Mouse (Mus musculus): ENCODE data around the gene Opn1mw. TPM values are rescaled to one million over a fixed set of nuclear protein-coding genes. Genes with fewer than 3 reads are reported as not detected.

The Opn1mw gene
- polyA plus RNA-seq, 1 experiment, result not detected

- TF ChIP-seq POLR2A (IDR thresholded peaks at IDR 0.05; ENCODE audit: borderline replicate concordance, extremely low read depth, insufficient read depth, insufficient read length, poor library complexity, severe bottlenecking) (no peak), CTCF (IDR thresholded peaks at IDR 0.05; ENCODE audit: borderline replicate concordance, extremely low read depth, insufficient read depth, insufficient read length) (no peak)
- no peak for DNase-seq (ENCODE audit: low read depth)
Measured at GRCm38 (mm10) chrX:74167738-74168137, 40.5 kb downstream of the Opn1mw start, which contains the start of gene Tex28. Tex28 (minus strand) TSS chrX:74167838.

- DNase-seq (ENCODE audit: low read depth), result no peak
Measured at GRCm38 (mm10) chrX:74176959-74177358, 49.7 kb downstream of the Opn1mw start, which contains the start of gene Tktl1. Tktl1 (plus strand) TSS chrX:74177259.

More at GRCm38 (mm10) chrX:74176959-74177358, 49.7 kb downstream of the Opn1mw start, which contains the start of gene Tktl1:
- TF ChIP-seq POLR2A (IDR thresholded peaks at IDR 0.05; ENCODE audit: borderline replicate concordance, extremely low read depth, insufficient read depth, insufficient read length, poor library complexity, severe bottlenecking) (no peak), CTCF (IDR thresholded peaks at IDR 0.05; ENCODE audit: borderline replicate concordance, extremely low read depth, insufficient read depth, insufficient read length) (no peak)

Other genes with a start within 250 kb of the Opn1mw start
- not detected in 2 replicates for gene Avpr2, start 235.4 kb upstream of the Opn1mw start, polyA plus RNA-seq (2012; rRNA removed)
- gene L1cam, start 231.4 kb upstream of the Opn1mw start, polyA plus RNA-seq (2012; rRNA removed), result 141 and 249 TPM in 2 replicates
- 6.6 and 8.5 TPM in 2 replicates for gene Arhgap4, start 205.6 kb upstream of the Opn1mw start, polyA plus RNA-seq (2012; rRNA removed)
- 87.7 and 97.8 TPM in 2 replicates for gene Naa10, start 205.5 kb upstream of the Opn1mw start, polyA plus RNA-seq (2012; rRNA removed)
- 8.0 and 8.7 TPM in 2 replicates for gene Renbp, start 196.6 kb upstream of the Opn1mw start, polyA plus RNA-seq (2012; rRNA removed)
- 50.3 and 83.2 TPM in 2 replicates for gene Hcfc1, start 161.1 kb upstream of the Opn1mw start, polyA plus RNA-seq (2012; rRNA removed)
- 59.2 and 77.8 TPM in 2 replicates for gene Irak1, start 103.5 kb upstream of the Opn1mw start, polyA plus RNA-seq (2012; rRNA removed)
- 25.4 and 38.9 TPM in 2 replicates for gene Mecp2, start 7.9 kb downstream of the Opn1mw start, polyA plus RNA-seq (2012; rRNA removed)
- gene Tex28, start 40.4 kb downstream of the Opn1mw start, polyA plus RNA-seq (2012; rRNA removed), result not detected in 2 replicates
- gene Tktl1, start 49.8 kb downstream of the Opn1mw start, polyA plus RNA-seq (2012; rRNA removed), result not detected in 2 replicates
- gene Flna, start 122.4 kb downstream of the Opn1mw start, polyA plus RNA-seq (2012; rRNA removed), result 372 and 441 TPM in 2 replicates
- gene Emd, start 127.2 kb downstream of the Opn1mw start, polyA plus RNA-seq (2012; rRNA removed), result 84.6 and 102 TPM in 2 replicates
- 1,601 and 1,926 TPM in 2 replicates for gene Rpl10, start 143.3 kb downstream of the Opn1mw start, polyA plus RNA-seq (2012; rRNA removed)
- 76.5 and 110 TPM in 2 replicates for gene Taz, start 154.4 kb downstream of the Opn1mw start, polyA plus RNA-seq (2012; rRNA removed)
- gene Dnase1l1, start 154.9 kb downstream of the Opn1mw start, polyA plus RNA-seq (2012; rRNA removed), result 3.0 and 4.0 TPM in 2 replicates
- 313 and 338 TPM in 2 replicates for gene Atp6ap1, start 169.6 kb downstream of the Opn1mw start, polyA plus RNA-seq (2012; rRNA removed)
- gene Gdi1, start 177.5 kb downstream of the Opn1mw start, polyA plus RNA-seq (2012; rRNA removed), result 1,152 and 1,204 TPM in 2 replicates
- gene Fam50a, start 185.6 kb downstream of the Opn1mw start, polyA plus RNA-seq (2012; rRNA removed), result 32.0 and 41.0 TPM in 2 replicates
- 297 and 349 TPM in 2 replicates for gene Plxna3, start 201.6 kb downstream of the Opn1mw start, polyA plus RNA-seq (2012; rRNA removed)
- 63.0 and 107 TPM in 2 replicates for gene Lage3, start 226.2 kb downstream of the Opn1mw start, polyA plus RNA-seq (2012; rRNA removed)
- 52.8 and 63.4 TPM in 2 replicates for gene Ubl4a, start 245.8 kb downstream of the Opn1mw start, polyA plus RNA-seq (2012; rRNA removed)
- gene Slc10a3, start 245.9 kb downstream of the Opn1mw start, polyA plus RNA-seq (2012; rRNA removed), result 6.1 and 7.7 TPM in 2 replicates